Mouse (Mus musculus) CD4-positive naive resting alpha-beta T cell, adult 76 days (primary cell): Measurements from ENCODE around the gene Ppp4r3b. TPM values are rescaled to one million over a fixed set of nuclear protein-coding genes. Genes with fewer than 3 reads are reported as not detected.

Experiments
- total RNA-seq: library from RNA; stranded (reverse); gene quantifications from one replicate; pipeline ENCODE4 v1.2.4, GENCODE M21; 2023

Ppp4r3b gene
- 98.0 TPM for total RNA-seq

DNA sequence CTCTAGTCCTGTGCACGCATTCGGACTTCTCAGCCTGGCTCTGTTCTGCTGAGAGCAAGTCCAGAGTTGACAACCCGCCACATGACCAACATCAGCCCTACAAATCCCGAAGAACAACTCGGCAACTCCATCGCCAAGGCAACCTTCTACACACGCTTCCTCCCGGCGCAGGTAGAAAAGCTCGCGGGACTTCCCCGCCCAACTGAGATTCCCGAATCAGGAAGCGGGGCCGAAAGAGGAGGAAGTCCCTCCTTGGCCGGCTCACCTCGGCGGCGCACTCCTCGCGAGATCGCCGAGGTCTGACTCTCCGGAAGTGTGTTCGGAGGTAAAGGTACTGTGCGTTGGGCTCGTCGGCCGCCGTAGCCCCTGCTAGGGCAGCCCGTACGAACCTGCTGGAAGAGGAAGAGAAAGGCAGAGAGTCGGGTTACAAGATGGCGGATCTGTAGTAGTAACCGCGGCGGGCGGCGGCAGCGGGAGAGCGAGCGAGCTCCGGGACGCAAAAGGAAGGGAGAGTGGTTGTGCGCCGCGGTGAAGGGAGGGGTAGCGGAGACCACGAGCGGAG is at the start of gene Ppp4r3b:
Gene Ppp4r3b, plus strand, starts transcription at position 328 of the 562 bp plus-strand sequence.

DNA sequence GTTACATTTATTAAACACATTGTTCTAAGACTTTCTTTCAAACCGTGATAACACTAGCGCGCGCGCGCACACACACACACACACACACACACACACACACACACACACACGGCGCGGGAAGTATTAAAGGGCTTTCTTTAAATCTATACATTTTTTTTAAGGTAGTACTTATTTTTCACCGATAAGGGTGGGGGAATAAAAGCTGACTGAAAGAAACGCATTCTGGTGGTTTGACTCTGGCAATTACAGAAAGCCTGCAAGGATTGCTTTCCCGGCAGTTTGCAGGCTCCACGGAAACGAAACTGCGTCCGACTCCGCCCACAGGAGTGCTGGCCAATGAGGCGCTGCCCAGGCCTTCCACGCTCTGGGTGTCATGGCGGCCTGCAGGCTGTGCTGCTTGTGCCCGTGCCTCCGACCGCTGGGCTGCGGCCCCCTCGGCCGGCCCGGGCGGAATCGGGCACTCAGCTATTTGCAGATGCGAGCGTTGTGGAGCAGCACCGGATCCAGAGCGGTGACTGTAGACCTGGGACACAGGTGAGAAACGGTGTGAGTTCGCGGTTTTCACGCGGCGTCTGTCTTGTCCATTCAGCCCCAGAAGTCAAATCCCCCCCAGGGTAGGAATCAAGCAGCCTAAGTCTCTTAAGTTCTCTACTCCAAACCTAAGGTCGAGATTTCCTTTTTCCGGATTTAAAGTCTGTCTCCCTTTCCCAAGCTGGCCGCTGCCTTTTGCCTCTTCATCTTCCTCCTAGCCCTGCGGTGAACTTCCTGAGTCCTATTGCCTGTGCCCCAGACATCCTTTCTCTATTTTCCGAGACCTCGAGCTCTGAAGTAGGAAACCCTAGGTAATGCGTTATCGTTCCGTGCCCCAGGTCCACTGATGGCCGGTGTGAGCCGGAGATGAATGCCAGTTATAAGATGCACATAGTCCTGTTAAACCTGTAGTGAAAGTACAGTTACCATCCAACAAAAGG is 42.0 kb upstream of the Ppp4r3b start, which contains the start of gene Pnpt1:
Gene Pnpt1, plus strand, starts transcription at position 360 of the 971 bp plus-strand sequence.

DNA sequence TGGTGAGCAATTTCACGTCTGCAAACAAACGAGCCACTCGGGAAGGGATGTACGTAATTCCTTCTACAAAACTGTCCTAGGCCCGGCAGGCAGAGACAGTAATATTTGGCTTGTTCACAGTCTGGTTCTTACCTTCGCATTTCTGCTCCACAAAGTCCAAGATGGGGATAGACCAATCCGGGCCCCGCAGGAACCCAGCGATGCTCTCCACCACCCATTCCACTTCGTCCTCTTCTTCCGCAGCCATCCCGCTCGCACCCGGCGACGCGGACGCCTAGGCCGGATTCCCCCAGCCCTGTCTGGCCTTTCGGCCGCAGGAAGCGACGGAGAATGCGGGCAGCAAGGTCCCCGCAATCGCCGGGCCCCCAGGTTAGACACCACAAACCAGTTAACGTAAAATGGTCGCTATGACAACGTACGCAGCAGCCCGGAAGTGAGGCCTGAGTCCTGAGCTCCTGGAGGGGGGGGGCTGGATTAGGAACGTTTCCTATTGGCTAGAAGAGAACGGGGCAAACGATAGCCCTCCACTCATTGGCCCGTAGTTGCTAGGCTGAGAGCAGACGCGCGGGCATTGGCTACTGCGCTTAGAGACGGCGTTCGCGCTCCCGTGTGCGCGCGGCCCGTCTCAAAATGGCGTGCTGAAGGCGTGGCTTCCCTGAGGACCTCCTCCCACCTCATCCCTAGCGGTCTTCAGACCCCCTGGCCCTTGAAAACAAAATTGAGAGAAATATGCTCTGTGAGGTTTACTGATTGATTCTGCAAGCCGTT is 74.4 kb downstream of the Ppp4r3b start, which contains the start of gene Cfap36:
Gene Cfap36, minus strand, starts transcription at position 527 of the 768 bp plus-strand sequence.

Other genes starting within 250 kb of the Ppp4r3b start
- 25.9 TPM for gene Pnpt1, start 42.1 kb upstream of the Ppp4r3b start, total RNA-seq
- gene Cfap36, start 74.5 kb downstream of the Ppp4r3b start, total RNA-seq, result 19.1 TPM
- 5.7 TPM for gene Ccdc88a, start 200.8 kb downstream of the Ppp4r3b start, total RNA-seq